Mouse (Mus musculus) olfactory bulb, adult 2 months (tissue): ENCODE results near the gene Rps19.

Experiments
- CTCF ChIP-seq: fragments of 200-500 bp; IDR thresholded peaks from 2 replicates; pipeline ENCODE4 v1.5.1; 2012; ENCODE audit warnings: low read depth, mild to moderate bottlenecking, low read length, moderate library complexity; ENCODE audit not compliant: insufficient read depth
- POLR2A ChIP-seq: fragments of 200-500 bp; IDR thresholded peaks from 2 replicates; pipeline ENCODE4 v1.6.1; 2012; ENCODE audit warnings: mild to moderate bottlenecking, low read depth, low read length, moderate library complexity; ENCODE audit not compliant: insufficient read depth

- TF ChIP-seq CTCF (no peak), POLR2A (no peak)
Measured at GRCm38 (mm10) chr7:24919728-24920127, 35.6 kb downstream of the Rps19 start.
